Mouse (Mus musculus): ENCODE measurements at regions not wholly inside any gene's neighbourhood (a gene's known extent, or its start where the extent isn't known, plus 50 kb on each side); places are given as distances from the start of the nearest gene placed in this dataset.

DNA sequence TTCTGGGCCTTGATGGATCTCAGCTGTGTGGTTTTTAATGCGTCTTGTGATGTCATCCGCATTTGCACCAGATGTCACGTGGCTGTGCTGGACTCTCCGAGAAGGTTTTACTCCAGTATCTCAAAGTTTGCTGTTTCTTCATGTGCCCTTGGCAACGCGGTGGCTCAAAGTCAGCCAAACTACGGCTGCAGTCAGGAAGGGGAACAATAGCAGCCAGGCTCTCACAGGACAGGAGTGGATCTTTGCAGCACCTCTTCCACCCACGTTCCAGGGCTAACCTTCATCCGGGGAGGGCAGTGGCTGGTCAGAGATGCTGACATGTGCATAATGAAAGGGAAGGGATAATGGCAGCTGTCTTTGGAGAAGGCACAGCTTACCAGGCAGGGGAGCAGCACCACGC is 127.6 kb upstream of the Psmd7 start:
- no peak for DNase-seq (ENCODE audit: low read depth, low spot score)

DNA sequence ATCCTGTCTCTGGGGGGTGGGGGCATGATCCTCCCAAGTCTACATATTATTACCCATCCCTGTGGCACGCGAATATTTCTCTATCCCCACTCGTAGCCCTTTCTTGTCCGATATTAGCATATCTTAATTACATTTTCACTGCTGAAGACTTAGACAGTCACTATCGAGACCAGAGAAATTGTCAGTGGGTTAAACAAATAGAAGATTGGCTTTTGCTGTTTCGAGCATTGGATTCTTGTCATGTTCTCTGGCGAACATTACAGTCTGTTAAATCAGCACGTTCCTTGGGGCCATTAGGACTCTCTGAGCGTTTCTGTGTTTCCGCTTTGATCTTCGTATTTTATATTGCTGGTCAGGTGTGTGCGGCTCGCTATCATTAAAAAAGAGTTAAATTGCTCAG is 129.6 kb upstream of the Psmd7 start:
- no peak for DNase-seq (ENCODE audit: low read depth, low spot score)

DNA sequence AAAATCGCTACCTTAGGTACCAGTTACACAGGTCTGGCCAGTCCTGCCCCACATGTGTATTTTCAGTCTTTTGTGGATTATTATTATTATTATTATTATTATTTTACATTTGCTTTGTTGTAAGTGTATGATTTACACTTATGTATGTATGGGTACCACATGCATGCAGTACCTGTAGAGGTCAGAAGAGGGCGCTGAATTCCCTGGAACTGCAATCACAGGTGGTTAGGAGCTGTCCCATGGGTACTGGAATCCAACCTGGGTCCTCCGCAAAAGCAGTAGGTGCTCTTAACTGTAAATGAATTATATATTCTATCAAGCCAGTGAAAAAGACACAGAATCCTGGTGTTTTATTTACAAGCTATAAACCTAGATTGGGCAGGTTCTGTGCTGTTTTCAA is 131.4 kb upstream of the Psmd7 start:
- DNase-seq (ENCODE audit: low read depth, low spot score) = no peak

DNA sequence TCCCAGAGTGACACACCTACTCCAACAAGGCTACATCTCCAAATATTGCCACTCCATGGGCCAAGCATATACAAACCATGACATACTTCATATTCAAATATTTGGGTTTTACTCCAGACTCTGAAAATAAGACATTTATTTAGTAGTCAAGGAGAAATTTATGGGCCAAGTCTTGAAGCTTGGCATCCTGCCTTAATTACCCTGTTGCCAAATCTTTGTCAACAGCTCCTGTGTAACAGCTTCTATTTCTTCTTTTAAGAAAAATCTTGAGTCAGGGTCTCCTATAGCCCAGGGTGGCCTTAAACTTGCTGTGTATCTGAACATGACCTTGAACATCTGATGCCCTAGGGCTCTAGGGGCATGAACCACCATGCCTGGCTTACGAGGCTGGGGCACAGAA is 138.5 kb upstream of the Psmd7 start:
- DNase-seq (ENCODE audit: low read depth, low spot score) = no peak

DNA sequence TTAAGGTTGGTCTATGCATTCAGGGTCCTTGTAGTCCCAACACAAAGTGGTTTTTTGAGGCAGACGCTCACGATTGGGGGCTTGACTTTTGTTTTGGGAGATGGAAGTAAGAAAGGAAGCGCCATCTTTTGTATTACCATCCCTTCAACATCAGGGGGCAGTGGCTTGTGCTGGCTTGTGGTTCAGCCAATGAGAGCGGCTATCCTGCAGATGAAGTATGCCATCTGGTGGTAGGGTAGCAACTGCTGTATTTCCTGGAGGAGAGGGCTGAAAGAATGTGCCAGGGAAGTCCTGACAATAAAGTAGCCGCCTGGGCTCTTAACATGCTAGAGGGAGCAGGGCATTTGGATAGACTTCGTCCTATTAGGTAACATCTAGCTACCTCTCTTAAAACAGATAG is 139.0 kb upstream of the Psmd7 start:
- no peak for DNase-seq (ENCODE audit: low read depth, low spot score)

DNA sequence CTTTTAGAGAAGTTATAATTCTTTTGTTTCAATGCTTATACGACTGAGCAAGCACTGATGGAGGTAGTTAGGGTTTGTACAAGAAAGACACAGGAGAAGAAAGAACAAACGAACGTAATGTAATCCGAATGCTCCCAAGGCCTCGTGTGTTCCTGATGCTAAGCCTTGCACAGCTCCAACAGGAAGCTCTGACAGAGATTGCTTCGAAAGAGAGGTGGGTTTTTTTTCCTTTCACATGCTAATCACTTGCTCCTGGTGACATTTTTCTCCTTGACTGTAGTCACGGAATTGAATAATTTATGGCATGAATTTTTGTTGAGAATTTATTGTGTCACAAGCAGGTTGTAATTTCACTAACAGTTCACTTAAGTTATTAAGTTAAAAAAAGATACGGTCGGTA is 150.8 kb upstream of the Psmd7 start:
- DNase-seq (ENCODE audit: low read depth, low spot score) = no peak

DNA sequence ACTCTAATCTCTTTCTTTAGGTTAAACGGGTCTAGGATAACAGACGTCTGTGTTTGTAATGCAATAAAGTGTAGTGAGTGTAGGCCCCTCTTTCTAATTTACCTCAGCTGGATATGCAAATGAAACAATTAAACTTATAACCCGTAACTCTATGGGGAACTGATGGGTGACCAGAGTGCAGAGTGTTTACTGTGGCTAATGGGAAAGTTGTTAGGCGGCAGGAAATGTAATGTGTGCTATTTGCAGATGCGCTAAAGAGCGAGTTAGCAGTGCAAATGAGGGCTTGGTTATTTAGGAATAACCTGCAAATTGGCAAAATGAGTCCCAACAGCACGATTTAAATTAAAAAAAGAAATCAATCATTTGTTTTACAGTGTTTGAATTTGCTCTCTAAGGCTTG is 168.8 kb upstream of the Psmd7 start:
- DNase-seq (ENCODE audit: low read depth, low spot score) = no peak

DNA sequence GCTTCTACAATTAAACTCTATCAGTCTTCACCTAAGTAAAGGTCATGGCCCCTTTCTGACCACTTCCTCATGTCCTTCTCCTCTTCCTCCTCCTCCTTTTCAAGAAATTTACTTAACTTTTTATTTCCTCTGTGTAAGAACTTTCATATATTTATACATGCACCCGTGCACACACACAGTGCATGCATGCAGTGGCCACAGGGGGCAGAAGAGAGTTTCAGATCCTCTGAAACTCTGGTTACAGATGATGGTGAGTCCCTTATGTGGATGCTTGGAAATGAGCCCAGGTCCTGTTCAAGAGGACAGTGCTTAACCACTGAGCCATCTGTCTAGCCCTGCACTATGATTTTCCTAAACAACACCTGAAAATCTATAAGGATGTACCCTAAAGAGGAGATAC is 170.4 kb upstream of the Psmd7 start:
- no peak for DNase-seq (ENCODE audit: low read depth, low spot score)

DNA sequence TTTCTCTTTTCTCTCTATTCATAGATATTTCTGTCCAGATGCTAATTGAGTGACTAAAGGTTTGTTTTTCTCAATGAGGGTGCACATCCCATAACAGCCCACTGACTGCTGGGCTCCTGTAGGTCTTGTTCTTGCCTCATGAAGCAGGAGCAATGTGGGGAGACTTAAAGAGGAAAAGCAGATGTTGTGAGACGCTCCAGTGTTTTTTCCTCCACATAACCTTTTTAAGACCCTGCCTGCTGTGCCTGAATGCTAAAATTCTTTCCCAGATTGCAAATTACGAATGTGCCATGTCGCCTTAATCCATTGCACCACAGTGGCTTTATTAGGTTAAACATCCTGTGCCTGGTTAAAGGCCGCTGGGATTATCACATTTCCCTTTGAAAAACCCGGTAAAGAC is 165.5 kb upstream of the Zfhx3 start:
- DNase-seq (ENCODE audit: low read depth, low spot score) = no peak

DNA sequence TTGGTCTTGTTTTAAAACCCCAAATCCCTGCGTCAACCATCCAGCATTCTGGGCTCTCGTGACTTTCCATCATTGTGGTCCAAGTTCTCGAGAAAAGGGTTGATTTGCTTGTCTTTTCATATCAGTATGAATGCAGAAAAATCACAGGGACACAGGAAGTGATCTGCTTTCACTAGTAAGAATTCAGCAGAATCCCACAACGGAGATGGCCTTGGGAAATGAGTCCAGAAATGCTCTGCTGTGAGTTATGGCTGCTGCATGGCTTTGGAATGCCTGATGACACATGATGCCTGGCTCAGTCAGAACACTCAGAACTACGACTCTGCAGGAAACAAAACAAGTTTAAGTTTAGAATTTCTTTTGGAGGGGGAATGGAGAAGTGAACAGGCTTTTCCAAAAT is 156.7 kb upstream of the Zfhx3 start:
- no peak for DNase-seq (ENCODE audit: low read depth, low spot score)

DNA sequence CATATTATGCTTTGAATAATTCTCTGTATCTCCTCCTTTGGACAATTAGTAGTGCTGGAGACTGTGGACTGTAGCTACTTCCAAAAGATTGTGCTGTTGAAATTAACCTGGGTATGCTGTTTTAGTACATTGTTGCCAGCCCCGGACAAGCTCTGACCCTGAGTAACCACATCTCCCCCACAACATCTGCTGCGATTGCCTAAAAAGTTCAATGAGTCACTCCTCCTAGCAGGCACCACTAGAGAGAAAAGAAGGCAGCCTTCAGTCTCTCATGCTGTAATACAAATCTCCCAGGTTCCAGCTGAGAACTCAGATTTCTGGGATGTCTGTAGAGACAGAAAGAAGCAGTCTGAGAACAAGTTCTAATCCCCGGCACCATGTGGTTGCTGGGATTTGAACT is 150.2 kb upstream of the Zfhx3 start:
- no peak for DNase-seq (ENCODE audit: low read depth, low spot score)

DNA sequence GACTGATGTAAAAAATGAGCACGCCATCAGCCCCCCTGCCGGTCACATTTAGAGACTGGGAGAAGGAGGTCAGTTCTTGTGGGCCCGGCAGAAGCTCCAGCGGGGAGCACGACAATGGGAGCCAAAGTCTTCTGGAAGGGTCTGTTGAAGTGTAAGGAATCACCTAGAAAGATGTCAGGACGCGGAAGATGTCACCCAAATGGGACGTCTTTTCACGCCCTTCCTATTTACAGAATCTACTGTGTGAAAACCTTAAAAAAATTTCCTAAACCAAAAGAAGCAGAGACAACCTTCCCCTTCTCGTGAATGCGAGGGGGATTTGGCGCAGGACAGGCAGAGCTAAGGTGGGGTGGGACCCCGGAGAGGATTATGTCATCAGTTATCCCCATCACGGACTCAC is 127.5 kb upstream of the Zfhx3 start:
- no peak for DNase-seq (ENCODE audit: low read depth, low spot score)

DNA sequence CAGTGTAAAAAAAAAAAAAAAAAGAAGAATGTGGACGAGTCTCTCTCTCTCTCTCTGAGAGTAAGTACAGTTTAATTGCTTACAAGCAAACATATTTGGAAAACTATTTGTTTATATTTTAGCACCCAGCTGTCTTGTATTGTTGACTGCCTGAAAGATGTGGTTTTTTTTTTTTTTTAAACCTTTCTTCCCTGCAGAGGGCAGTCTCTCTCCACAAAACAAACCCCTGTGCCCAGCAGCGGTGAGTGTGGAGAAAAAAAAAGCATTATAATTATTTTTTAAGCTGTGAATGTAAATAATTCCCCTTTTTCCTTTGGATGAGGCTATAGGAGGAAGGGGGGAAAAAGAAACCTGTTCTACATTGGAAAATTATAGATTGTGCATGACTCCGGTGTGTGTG is 126.7 kb upstream of the Zfhx3 start:
- DNase-seq (ENCODE audit: low read depth, low spot score) = peak; percentile 36

DNA sequence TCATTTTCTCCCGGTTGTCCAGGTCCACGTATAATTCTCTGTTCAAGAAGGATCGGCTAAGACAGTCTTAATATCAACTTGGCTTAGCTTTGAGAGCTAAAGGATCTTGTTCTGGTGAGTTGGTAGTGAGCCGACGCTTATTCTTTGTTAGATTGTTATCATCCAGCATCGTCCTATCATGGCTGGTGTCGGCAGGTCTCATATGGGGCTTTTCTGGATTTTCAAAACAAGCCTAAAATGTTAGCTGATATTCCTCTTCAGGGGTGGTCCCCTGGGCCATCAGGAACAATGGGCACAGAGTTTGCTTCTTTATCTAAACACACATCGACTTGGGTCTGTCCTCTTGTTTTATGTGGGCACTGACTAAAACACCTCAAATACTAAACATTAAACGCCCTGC is 124.6 kb upstream of the Zfhx3 start:
- DNase-seq (ENCODE audit: low read depth, low spot score) = no peak

DNA sequence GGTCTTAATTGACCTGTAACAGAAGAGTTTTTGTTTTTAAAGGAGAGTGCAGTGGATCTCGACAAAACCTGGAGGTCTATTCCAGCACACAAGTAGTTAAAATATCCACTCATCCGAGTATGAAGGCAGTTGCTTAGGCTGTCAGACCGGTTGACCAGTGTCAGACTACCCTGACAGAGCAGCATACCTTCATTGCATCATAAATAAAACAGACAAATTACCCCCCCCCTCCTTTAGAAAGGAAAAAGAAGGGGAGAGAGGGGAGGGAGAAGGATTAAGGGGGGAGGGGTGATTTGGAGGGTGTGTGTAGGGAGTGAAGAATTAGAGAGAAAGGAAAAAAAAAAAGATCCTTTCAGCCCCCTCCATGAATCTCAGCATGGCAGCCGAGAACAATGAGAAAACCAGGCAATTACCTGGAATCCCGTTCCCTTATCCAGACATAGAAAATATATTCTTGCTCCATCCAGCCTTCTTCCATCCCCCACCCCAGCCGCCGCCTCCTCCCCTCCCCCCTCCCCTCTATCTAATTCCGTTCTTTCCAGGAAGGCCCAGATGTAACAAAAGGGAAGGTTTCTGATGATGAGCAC is 122.2 kb upstream of the Zfhx3 start:
- no peak for DNase-seq (ENCODE audit: low read depth, low spot score)

DNA sequence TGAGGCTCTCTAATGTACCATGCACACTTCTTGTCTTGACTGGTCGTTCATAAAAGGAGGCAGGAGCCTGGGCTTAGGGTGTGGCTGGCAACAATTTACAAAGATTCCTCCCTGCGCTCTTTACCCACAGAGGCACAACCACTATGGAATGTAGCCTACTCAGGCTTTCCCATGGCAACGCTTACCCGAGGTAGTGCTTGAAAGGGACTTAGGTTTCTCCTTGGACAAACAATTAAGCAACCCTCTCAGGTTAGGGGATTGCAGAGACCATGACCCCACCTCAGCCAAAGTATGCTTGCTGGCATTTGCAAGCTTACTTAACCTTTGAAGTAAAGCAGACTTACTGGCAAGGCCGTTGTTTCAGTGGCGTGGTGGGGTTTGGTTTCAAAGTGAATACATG is 120.9 kb upstream of the Zfhx3 start:
- no peak for DNase-seq (ENCODE audit: low read depth, low spot score)

DNA sequence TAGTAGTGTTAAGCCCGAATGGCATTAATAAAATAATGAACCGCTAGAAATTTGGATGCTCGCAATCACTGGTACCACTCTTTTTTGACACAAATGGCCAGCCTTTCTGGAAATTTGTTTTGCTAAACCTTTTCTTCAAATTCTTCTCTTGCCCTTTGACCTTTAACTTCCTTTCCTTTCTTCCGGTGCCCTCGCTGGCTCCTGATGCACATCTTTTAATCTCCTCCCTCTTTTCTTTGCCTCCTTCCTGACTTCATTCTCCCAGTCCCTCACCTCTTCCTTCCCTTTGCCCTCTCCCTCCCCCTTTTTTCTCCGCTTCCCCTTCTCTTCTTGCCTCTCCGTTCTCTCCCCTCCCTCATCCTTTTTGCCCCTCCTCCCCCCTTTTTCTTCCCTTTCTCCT is 118.3 kb upstream of the Zfhx3 start:
- DNase-seq (ENCODE audit: low read depth, low spot score) = no peak

DNA sequence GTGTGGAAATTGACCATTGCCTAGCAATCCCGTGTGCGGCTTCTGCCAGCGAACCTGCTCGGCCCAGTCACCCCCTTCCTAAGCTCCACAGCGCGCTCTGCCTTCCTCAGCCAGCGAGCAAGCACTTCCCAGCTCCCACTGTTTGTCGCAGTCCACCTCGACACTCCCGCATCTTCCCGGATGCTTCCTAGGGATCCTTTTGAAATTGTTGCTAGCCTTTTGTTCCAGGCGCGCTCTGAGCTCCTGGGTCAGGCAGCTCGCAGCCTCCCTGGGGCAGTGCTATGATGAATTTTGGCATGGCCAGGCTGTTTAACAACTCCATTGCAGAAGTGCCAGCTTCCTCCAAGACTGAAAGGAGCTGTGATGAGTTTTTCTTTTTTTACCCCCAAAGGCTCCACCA is 117.8 kb upstream of the Zfhx3 start:
- DNase-seq (ENCODE audit: low read depth, low spot score) = no peak

DNA sequence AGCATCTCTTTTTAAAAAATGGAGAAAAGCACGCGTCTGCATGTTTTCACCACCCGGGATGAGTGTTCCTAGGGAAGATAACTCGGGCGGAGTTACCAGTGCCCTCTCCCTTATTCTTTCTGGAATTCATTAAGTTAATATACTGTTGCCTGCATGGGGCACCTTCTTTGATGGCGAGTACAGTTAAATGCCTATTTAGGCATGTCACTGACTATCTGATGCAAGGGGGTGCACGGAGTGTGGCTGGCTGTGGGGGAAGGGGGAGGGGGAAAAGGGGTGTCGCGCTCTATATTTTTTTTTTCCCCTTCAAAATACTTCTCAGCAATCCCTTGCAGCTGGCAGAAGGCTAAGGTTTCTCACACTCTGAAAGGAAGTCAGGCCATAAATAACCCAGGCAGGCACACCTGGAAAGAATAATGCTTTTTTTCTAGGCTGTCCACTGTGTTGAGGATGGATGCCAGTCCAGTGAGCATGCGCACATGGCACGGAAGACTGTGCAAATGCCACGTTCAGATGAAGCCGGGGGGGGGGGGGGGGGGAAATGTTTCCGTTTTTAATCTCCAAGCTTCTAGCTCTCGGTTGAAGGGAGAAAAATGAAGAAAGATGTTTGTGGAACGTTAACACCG is 114.8 kb upstream of the Zfhx3 start:
- no peak for DNase-seq (ENCODE audit: low read depth, low spot score)

DNA sequence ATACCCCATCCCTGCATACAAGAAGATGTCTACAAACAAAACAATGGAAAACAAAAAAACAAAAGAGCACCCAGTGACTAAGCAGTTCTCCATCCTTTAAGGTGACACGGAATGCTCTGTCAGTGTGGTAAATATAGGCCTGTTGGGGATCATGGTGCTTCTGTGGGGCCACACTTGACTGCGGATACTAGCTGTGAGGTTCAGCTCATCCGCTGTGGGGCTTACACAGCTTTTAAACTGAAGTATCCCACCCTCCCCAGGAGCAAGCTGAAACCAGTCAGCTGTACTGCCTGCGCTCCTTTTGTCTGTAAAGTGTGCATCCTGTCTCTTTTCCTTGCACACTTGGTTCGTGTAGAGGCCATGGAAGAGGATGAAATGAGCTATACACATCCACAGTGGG is 113.9 kb upstream of the Zfhx3 start:
- no peak for DNase-seq (ENCODE audit: low read depth, low spot score)

DNA sequence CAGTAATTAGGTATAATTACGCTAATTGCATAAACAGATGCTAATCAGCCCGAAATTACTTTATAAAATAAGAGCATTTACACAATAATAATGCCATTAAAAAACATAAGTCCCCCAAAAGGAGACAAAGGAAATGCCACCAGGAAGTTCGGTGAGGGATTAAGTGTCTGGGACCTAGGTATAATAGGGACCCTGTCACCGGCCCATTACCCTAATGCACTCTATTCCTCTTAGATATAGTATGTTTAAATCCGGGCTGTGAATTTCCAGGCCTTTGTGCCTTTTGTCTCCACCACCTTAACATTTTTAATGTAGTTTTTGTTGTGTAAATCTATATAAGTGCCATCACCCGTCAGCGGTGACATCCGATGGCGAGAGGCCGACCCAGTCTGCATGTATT is 109.0 kb upstream of the Zfhx3 start:
- no peak for DNase-seq (ENCODE audit: low read depth, low spot score)

DNA sequence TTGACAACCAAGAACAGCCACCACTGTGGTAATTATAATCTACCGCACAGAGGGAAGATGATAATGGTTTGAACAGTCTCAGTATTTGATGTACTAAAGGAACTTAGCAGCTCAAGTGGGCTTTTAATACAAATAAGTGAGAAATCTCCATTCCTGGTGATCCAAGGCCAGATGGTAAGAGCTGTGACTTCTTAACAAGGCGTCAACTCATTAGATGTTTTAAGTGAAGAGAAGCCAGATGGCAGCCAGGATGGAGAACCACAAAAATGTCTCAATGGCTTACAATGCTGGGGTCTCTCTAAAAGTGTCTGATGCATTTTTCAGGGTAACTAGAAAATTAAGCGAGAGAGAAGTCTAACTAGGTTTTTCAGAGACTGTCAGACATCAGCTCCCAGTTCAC is 96.3 kb upstream of the Zfhx3 start:
- DNase-seq (ENCODE audit: low read depth, low spot score) = no peak

DNA sequence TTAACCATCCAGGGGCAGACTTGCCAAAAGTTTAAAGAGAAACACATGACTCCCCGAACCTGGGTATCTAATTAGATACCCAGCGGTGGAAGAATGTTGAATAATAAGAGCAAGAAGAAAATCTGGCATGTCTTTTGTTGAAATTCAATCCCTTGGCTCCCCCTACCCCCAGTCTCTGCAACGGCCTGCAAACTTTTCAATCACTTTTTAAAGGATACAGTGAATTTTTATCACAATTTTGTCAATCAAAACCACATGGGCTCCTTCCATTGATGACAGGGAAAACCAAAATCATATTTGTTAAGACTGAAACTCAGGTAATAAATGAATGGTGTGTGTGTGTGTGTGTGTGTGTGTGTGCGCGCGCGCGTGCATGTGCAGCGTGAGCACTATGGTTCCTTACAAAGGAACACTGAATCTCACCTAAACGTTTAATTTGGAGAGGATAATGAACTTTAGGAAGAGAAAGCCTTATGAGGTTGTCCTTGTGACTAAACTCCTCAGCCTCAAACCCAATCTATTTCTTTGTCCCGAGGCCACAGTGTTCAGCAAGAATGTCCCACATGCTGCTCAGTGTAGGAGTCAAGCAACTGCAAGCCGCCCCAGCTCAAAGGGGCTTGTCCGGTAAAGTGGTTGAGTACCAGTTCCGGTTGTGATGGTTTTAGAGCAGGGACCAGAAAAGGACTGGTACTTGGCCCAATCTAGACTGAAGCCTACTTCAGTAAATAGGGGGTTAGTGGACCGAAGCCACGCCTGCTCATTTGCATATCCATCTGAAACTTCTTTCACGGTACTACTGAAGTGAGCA is 91.0 kb upstream of the Zfhx3 start:
- no peak for DNase-seq (ENCODE audit: low read depth, low spot score)

All from brain, embryonic 18.5 days (tissue).